Mouse (Mus musculus) bone marrow, adult 2 months (tissue): ENCODE data around the gene Tbxas1.

Experiments
- CTCF ChIP-seq: fragments of 200-500 bp; IDR thresholded peaks from 2 replicates; pipeline ENCODE4 v1.5.1; 2011; ENCODE audit warnings: low read length, control low read depth; ENCODE audit not compliant: control insufficient read depth, insufficient read depth
- POLR2A ChIP-seq: fragments of 200-500 bp; IDR thresholded peaks from 2 replicates; pipeline ENCODE4 v1.6.1; 2011; ENCODE audit warnings: low read depth, mild to moderate bottlenecking, control low read depth, low read length, borderline replicate concordance; ENCODE audit not compliant: control insufficient read depth

GRCm38 (mm10) chr6:39132556-39132955 is 257.4 kb downstream of the Tbxas1 start:
- TF ChIP-seq CTCF = no peak
- no peak for TF ChIP-seq POLR2A
